Mouse (Mus musculus): Measurements from ENCODE around the gene Ext2. TPM values are rescaled to one million over a fixed set of nuclear protein-coding genes. Genes with fewer than 3 reads are reported as not detected.

Ext2 gene
- total RNA-seq, 1 experiment from 2014 or later, result 78.2 TPM

GRCm38 (mm10) chr2:93677231-93677630, 145.1 kb downstream of the Ext2 start:
- DNase-seq, result no peak

- no peak for DNase-seq
Observed at GRCm38 (mm10) chr2:93671573-93672184, 150.7 kb downstream of the Ext2 start.

- DNase-seq, result peak; percentile 30
Observed at GRCm38 (mm10) chr2:93666146-93666858, 156.1 kb downstream of the Ext2 start.

- DNase-seq, result no peak
Observed at GRCm38 (mm10) chr2:93665472-93665871, 156.9 kb downstream of the Ext2 start.

- DNase-seq, result peak; percentile 9
Observed at GRCm38 (mm10) chr2:93662240-93662865, 160.0 kb downstream of the Ext2 start.

- no peak for DNase-seq
Observed at GRCm38 (mm10) chr2:93661096-93661495, 161.3 kb downstream of the Ext2 start.

- DNase-seq, result peak; percentile 43
Observed at GRCm38 (mm10) chr2:93659705-93660308, 162.6 kb downstream of the Ext2 start.

GRCm38 (mm10) chr2:93659004-93659403, 163.4 kb downstream of the Ext2 start:
- peak; percentile 31 for DNase-seq

GRCm38 (mm10) chr2:93654336-93655055, 167.9 kb downstream of the Ext2 start:
- no peak for DNase-seq

GRCm38 (mm10) chr2:93649243-93649870, 173.0 kb downstream of the Ext2 start:
- no peak for DNase-seq

GRCm38 (mm10) chr2:93647924-93648575, 174.3 kb downstream of the Ext2 start:
- DNase-seq, result no peak

- DNase-seq, result peak; percentile 19
Observed at GRCm38 (mm10) chr2:93647051-93647923, 175.1 kb downstream of the Ext2 start.

GRCm38 (mm10) chr2:93645626-93646320, 176.6 kb downstream of the Ext2 start:
- peak; percentile 22 for DNase-seq

GRCm38 (mm10) chr2:93645197-93645596, 177.2 kb downstream of the Ext2 start:
- no peak for DNase-seq

- DNase-seq, result no peak
Observed at GRCm38 (mm10) chr2:93644731-93645130, 177.6 kb downstream of the Ext2 start.

GRCm38 (mm10) chr2:93644234-93644633, 178.1 kb downstream of the Ext2 start:
- DNase-seq, result no peak

GRCm38 (mm10) chr2:93643403-93643780, 179.0 kb downstream of the Ext2 start:
- DNase-seq, result no peak

GRCm38 (mm10) chr2:93634609-93635008, 187.8 kb downstream of the Ext2 start:
- no peak for DNase-seq

GRCm38 (mm10) chr2:93624665-93625408, 197.5 kb downstream of the Ext2 start:
- no peak for DNase-seq

Data from adrenal gland, postnatal 14 days (tissue).